Mouse (Mus musculus) mouse embryonic stem cell (cell line): ENCODE measurements around the gene Oaz2.
"Not testable (repeated sequence)": the region's sequence is repeated elsewhere in the genome, so short reads cannot be mapped to it uniquely, and the experiment has no call there.

Source experiments
- in situ Hi-C, 2 experiments: fragments of 300-500 bp; cut with MboI; formaldehyde crosslinking; loops; 1 replicate in 1 of 2; 3 replicates in 1 of 2; pipeline ENCODE4 v1.14.3; 2019 to 2020; ENCODE audit warnings: low sequenced_read_pairs in 2 of 2, low pct_unique_long_range_greater_than_20kb in 1 of 2, mixed read lengths in 1 of 2; ENCODE audit not compliant: unreplicated experiment in 1 of 2

The Oaz2 gene

GRCm38 (mm10) chr9:65646782-65647181 is 21.0 kb upstream of the Oaz2 start:
- in situ Hi-C loops = no loop called here

- in situ Hi-C loops = no loop called here
Measured at GRCm38 (mm10) chr9:65648730-65649129, 19.1 kb upstream of the Oaz2 start.

GRCm38 (mm10) chr9:65649997-65650396 is 17.8 kb upstream of the Oaz2 start:
- in situ Hi-C loops = no loop called here

- in situ Hi-C loops = not testable (repeated sequence)
Measured at GRCm38 (mm10) chr9:65651957-65652356, 15.8 kb upstream of the Oaz2 start.

- in situ Hi-C loops = no loop called here
Measured at GRCm38 (mm10) chr9:65653741-65654140, 14.1 kb upstream of the Oaz2 start.

- in situ Hi-C loops = no loop called here
Measured at GRCm38 (mm10) chr9:65654700-65655237, 13.0 kb upstream of the Oaz2 start.

GRCm38 (mm10) chr9:65655540-65655939 is 12.3 kb upstream of the Oaz2 start:
- in situ Hi-C loops = no loop called here

- in situ Hi-C loops = no loop called here
Measured at GRCm38 (mm10) chr9:65657218-65657617, 10.6 kb upstream of the Oaz2 start.

GRCm38 (mm10) chr9:65661029-65661428 is 6.8 kb upstream of the Oaz2 start:
- in situ Hi-C loops = loop anchor here (5.0 kb wide), 1 partner anchor 54 kb away; no protein-coding TSS in a partner anchor

- in situ Hi-C loops = loop anchor here (5.0 kb wide), 1 partner anchor 54 kb away; no protein-coding TSS in a partner anchor
Measured at GRCm38 (mm10) chr9:65661493-65661892, 6.3 kb upstream of the Oaz2 start.

GRCm38 (mm10) chr9:65664163-65664562 is 3.6 kb upstream of the Oaz2 start:
- in situ Hi-C loops = loop anchor here (5.0 kb wide), 1 partner anchor 57 kb away; no protein-coding TSS in a partner anchor

- in situ Hi-C loops = no loop called here
Measured at GRCm38 (mm10) chr9:65666042-65666441, 1.8 kb upstream of the Oaz2 start.

GRCm38 (mm10) chr9:65671431-65671931 is 3.7 kb downstream of the Oaz2 start:
- in situ Hi-C loops = no loop called here

- in situ Hi-C loops = no loop called here
Measured at GRCm38 (mm10) chr9:65672996-65673395, 5.2 kb downstream of the Oaz2 start.

GRCm38 (mm10) chr9:65675461-65676357 is 7.9 kb downstream of the Oaz2 start:
- in situ Hi-C loops = no loop called here

- in situ Hi-C loops = no loop called here
Measured at GRCm38 (mm10) chr9:65676358-65677118, 8.7 kb downstream of the Oaz2 start.

- in situ Hi-C loops = no loop called here
Measured at GRCm38 (mm10) chr9:65677119-65677462, 9.3 kb downstream of the Oaz2 start.

- in situ Hi-C loops = no loop called here
Measured at GRCm38 (mm10) chr9:65679181-65679761, 11.5 kb downstream of the Oaz2 start.
